Mouse (Mus musculus) erythroblast, adult 5-6 weeks (primary cell): ENCODE results near the gene Olfr299. TPM values are rescaled to one million over a fixed set of nuclear protein-coding genes. Genes with fewer than 3 reads are reported as not detected.

Experiments used
- ATAC-seq: replicated peaks from 2 replicates; pipeline ENCODE4 v1.8.0; 2016; ENCODE audit warnings: moderate number of reproducible peaks, mild to moderate bottlenecking, moderate TSS enrichment, inconsistent platforms; ENCODE audit not compliant: poor library complexity, low FRiP score, severe bottlenecking
- total RNA-seq, 2 experiments: library from RNA; stranded (forward) in 1 of 2; stranded (reverse) in 1 of 2; fragments of 150-400 nt in 1 of 2; fragments of 200-764, 138-1000 nt in 1 of 2; gene quantifications; 2 replicates each; pipeline versions ENCODE4 v1.2.3 to v1.2.4; 2015 to 2017; ENCODE audit warnings: low replicate concordance in 2 of 2

Gene Olfr299
- total RNA-seq (2015; ENCODE audit: low replicate concordance), result not detected in 2 replicates
- 0.09 TPM in 1 of 2 replicates, not detected in the other for total RNA-seq (2017; ENCODE audit: low replicate concordance)

GRCm38 (mm10) chr7:86459621-86460020 is at the start of gene Olfr299:
TSS of gene Olfr299 (plus strand) at chr7:86459921.
- no peak for ATAC-seq

- ATAC-seq, result no peak
Observed at GRCm38 (mm10) chr7:86492384-86492783, 32.7 kb downstream of the Olfr299 start, which contains the start of gene Olfr298. TSS of gene Olfr298 (minus strand) at chr7:86492484.

Other genes starting within 250 kb of the Olfr299 start
- gene Vmn2r76, start 213.6 kb upstream of the Olfr299 start, total RNA-seq (2015; ENCODE audit: low replicate concordance), result not detected in 2 replicates
- gene Vmn2r76, start 213.6 kb upstream of the Olfr299 start, total RNA-seq (2017; ENCODE audit: low replicate concordance), result under 0.01 TPM in 1 of 2 replicates, not detected in the other
- not detected in 2 replicates for gene Olfr310, start 182.7 kb upstream of the Olfr299 start, total RNA-seq (2015; ENCODE audit: low replicate concordance)
- not detected in 2 replicates for gene Olfr310, start 182.7 kb upstream of the Olfr299 start, total RNA-seq (2017; ENCODE audit: low replicate concordance)
- gene Olfr309, start 146.2 kb upstream of the Olfr299 start, total RNA-seq (2015; ENCODE audit: low replicate concordance), result not detected in 2 replicates
- gene Olfr309, start 146.2 kb upstream of the Olfr299 start, total RNA-seq (2017; ENCODE audit: low replicate concordance), result not detected in 2 replicates
- gene Olfr308, start 134.3 kb upstream of the Olfr299 start, total RNA-seq (2015; ENCODE audit: low replicate concordance), result not detected in 2 replicates
- not detected in 2 replicates for gene Olfr308, start 134.3 kb upstream of the Olfr299 start, total RNA-seq (2017; ENCODE audit: low replicate concordance)
- not detected in 2 replicates for gene Olfr307, start 122.3 kb upstream of the Olfr299 start, total RNA-seq (2015; ENCODE audit: low replicate concordance)
- gene Olfr307, start 122.3 kb upstream of the Olfr299 start, total RNA-seq (2017; ENCODE audit: low replicate concordance), result 0.42 TPM in 1 of 2 replicates, not detected in the other
- not detected in 2 replicates for gene Olfr305, start 93.0 kb upstream of the Olfr299 start, total RNA-seq (2015; ENCODE audit: low replicate concordance)
- gene Olfr305, start 93.0 kb upstream of the Olfr299 start, total RNA-seq (2017; ENCODE audit: low replicate concordance), result not detected in 2 replicates
- gene Olfr304, start 73.3 kb upstream of the Olfr299 start, total RNA-seq (2015; ENCODE audit: low replicate concordance), result not detected in 2 replicates
- gene Olfr304, start 73.3 kb upstream of the Olfr299 start, total RNA-seq (2017; ENCODE audit: low replicate concordance), result not detected in 2 replicates
- not detected in 2 replicates for gene Olfr303, start 62.1 kb upstream of the Olfr299 start, total RNA-seq (2015; ENCODE audit: low replicate concordance)
- not detected in 2 replicates for gene Olfr303, start 62.1 kb upstream of the Olfr299 start, total RNA-seq (2017; ENCODE audit: low replicate concordance)
- not detected in 2 replicates for gene Olfr301, start 56.1 kb upstream of the Olfr299 start, total RNA-seq (2015; ENCODE audit: low replicate concordance)
- not detected in 2 replicates for gene Olfr301, start 56.1 kb upstream of the Olfr299 start, total RNA-seq (2017; ENCODE audit: low replicate concordance)
- not detected in 2 replicates for gene Olfr298, start 32.6 kb downstream of the Olfr299 start, total RNA-seq (2015; ENCODE audit: low replicate concordance)
- 0.56 TPM in 1 of 2 replicates, not detected in the other for gene Olfr298, start 32.6 kb downstream of the Olfr299 start, total RNA-seq (2017; ENCODE audit: low replicate concordance)
- not detected in 2 replicates for gene Olfr297, start 60.0 kb downstream of the Olfr299 start, total RNA-seq (2015; ENCODE audit: low replicate concordance)
- gene Olfr297, start 60.0 kb downstream of the Olfr299 start, total RNA-seq (2017; ENCODE audit: low replicate concordance), result not detected in 2 replicates
- gene Olfr295, start 123.9 kb downstream of the Olfr299 start, total RNA-seq (2015; ENCODE audit: low replicate concordance), result not detected in 2 replicates
- gene Olfr295, start 123.9 kb downstream of the Olfr299 start, total RNA-seq (2017; ENCODE audit: low replicate concordance), result not detected in 2 replicates
- not detected in 2 replicates for gene Olfr294, start 156.7 kb downstream of the Olfr299 start, total RNA-seq (2015; ENCODE audit: low replicate concordance)
- gene Olfr294, start 156.7 kb downstream of the Olfr299 start, total RNA-seq (2017; ENCODE audit: low replicate concordance), result not detected in 2 replicates
- not detected in 2 replicates for gene Olfr293, start 189.1 kb downstream of the Olfr299 start, total RNA-seq (2015; ENCODE audit: low replicate concordance)
- 0.09 TPM in 1 of 2 replicates, not detected in the other for gene Olfr293, start 189.1 kb downstream of the Olfr299 start, total RNA-seq (2017; ENCODE audit: low replicate concordance)
- gene Olfr292, start 228.4 kb downstream of the Olfr299 start, total RNA-seq (2015; ENCODE audit: low replicate concordance), result not detected in 2 replicates
- gene Olfr292, start 228.4 kb downstream of the Olfr299 start, total RNA-seq (2017; ENCODE audit: low replicate concordance), result not detected in 2 replicates